Mouse (Mus musculus) intestine, embryonic 15.5 days (tissue): ENCODE results near the gene Ces1f. TPM values are rescaled to one million over a fixed set of nuclear protein-coding genes. Genes with fewer than 3 reads are reported as not detected.

Source experiments
- ATAC-seq: fragments of 200-750 bp; cut with Nextera tagmentation; 2 replicates; pipeline ENCODE4 v1.8.0; 2017; ENCODE audit warnings: moderate TSS enrichment, moderate library complexity
- H3K27ac ChIP-seq: fragments of 300-500 bp; sonication (generic); 2 replicates; pipeline ENCODE4 v1.5.1; 2015; ENCODE audit warnings: mild to moderate bottlenecking, inconsistent platforms
- H3K27me3 ChIP-seq: fragments of 300-500 bp; sonication (generic); replicated peaks from 2 replicates; pipeline ENCODE4 v1.6.1; 2015; ENCODE audit warnings: inconsistent platforms
- H3K36me3 ChIP-seq: fragments of 300-500 bp; sonication (generic); 2 replicates; pipeline ENCODE4 v1.6.1; 2015; ENCODE audit warnings: inconsistent platforms
- H3K4me1 ChIP-seq: fragments of 300-500 bp; sonication (generic); replicated peaks from 2 replicates; pipeline ENCODE4 v1.6.1; 2015; ENCODE audit warnings: inconsistent platforms
- H3K4me2 ChIP-seq: fragments of 300-500 bp; sonication (generic); replicated peaks from 2 replicates; pipeline ENCODE4 v1.6.1; 2015; ENCODE audit warnings: mild to moderate bottlenecking, inconsistent platforms
- H3K4me3 ChIP-seq: fragments of 300-500 bp; sonication (generic); replicated peaks from 2 replicates; pipeline ENCODE4 v1.5.1; 2015; ENCODE audit warnings: inconsistent platforms
- H3K9ac ChIP-seq: fragments of 300-500 bp; sonication (generic); 2 replicates; pipeline ENCODE4 v1.6.1; 2015; ENCODE audit warnings: inconsistent platforms
- H3K9me3 ChIP-seq: fragments of 300-500 bp; sonication (generic); 2 replicates; pipeline ENCODE4 v1.6.1; 2016; ENCODE audit warnings: inconsistent platforms
- WGBS: fragments of 180-500 bp; shearing (Covaris S2); methylation state at CpG from one replicate; pipeline ENCODE4 v1.1.7; 2015; 5-methylcytosine and 5-hydroxymethylcytosine counted together
- polyA plus RNA-seq: library from polyadenylated mRNA; unstranded; fragments of >200 nt; fragmentation: Nextera tagmentation; extraction: Ambion mirVana; gene quantifications from 2 replicates; pipeline ENCODE4 v1.2.1, GENCODE M21; 2015

Gene Ces1f
- 0.11 and 0.14 TPM in 2 replicates for polyA plus RNA-seq

GRCm38 (mm10) chr8:93279556-93279955 lies at the start of gene Ces1f:
Ces1f (minus strand) TSS chr8:93279747.
- H3K36me3 ChIP-seq, result no peaks in the 10 kb centered on the region
- H3K4me1 ChIP-seq, result no peaks in the 10 kb centered on the region
- ATAC-seq, result no peak
- H3K4me3 ChIP-seq, result no peak within 1 kb of the TSS
- no peak within 1 kb of the TSS for H3K4me2 ChIP-seq
- H3K27me3 ChIP-seq, result no peaks in the 10 kb centered on the region
- H3K9ac ChIP-seq, result no peak within 1 kb of the TSS
- H3K9me3 ChIP-seq, result no peaks in the 10 kb centered on the region
- WGBS, result 82% methylated on average over 1 of the region's 1 CpGs
- H3K27ac ChIP-seq, result no peak within 1 kb of the TSS

- no peak overlapping the region for H3K4me3 ChIP-seq
- no peak overlapping the region for H3K4me2 ChIP-seq
- no peak overlapping the region for H3K9ac ChIP-seq
- H3K36me3 ChIP-seq, result no peaks in the 10 kb centered on the region
- ATAC-seq, result peak; percentile 74
- no peak overlapping the region for H3K27ac ChIP-seq
- no peaks in the 10 kb centered on the region for H3K27me3 ChIP-seq
- 53% methylated on average over 2 of the region's 2 CpGs for WGBS
- H3K9me3 ChIP-seq, result no peaks in the 10 kb centered on the region
- H3K4me1 ChIP-seq, result no peaks in the 10 kb centered on the region
These were observed 45.6 kb upstream of the Ces1f start for GRCm38 (mm10) chr8:93325123-93325522.

- Histone ChIP-seq H3K4me3 (no peak overlapping the region), H3K4me1 (no peaks in the 10 kb centered on the region), H3K27ac (no peak overlapping the region), H3K9me3 (no peaks in the 10 kb centered on the region), H3K36me3 (no peaks in the 10 kb centered on the region), H3K4me2 (no peak overlapping the region), H3K27me3 (no peaks in the 10 kb centered on the region), H3K9ac (no peak overlapping the region)
- no peak for ATAC-seq
- WGBS, result 82% methylated on average over 2 of the region's 2 CpGs
These were observed 37.5 kb upstream of the Ces1f start for GRCm38 (mm10) chr8:93317031-93317430.

- Histone ChIP-seq H3K4me3 (no peak overlapping the region), H3K27me3 (no peaks in the 10 kb centered on the region), H3K9ac (no peak overlapping the region), H3K36me3 (no peaks in the 10 kb centered on the region), H3K9me3 (no peaks in the 10 kb centered on the region), H3K4me2 (no peak overlapping the region), H3K27ac (no peak overlapping the region), H3K4me1 (no peaks in the 10 kb centered on the region)
- no peak for ATAC-seq
- 85% methylated on average over 2 of the region's 2 CpGs for WGBS
These were observed 36.0 kb upstream of the Ces1f start for GRCm38 (mm10) chr8:93315557-93315956.

GRCm38 (mm10) chr8:93283896-93284295 lies 4.3 kb upstream of the Ces1f start:
- H3K9ac ChIP-seq, result no peak overlapping the region
- H3K9me3 ChIP-seq, result no peaks in the 10 kb centered on the region
- H3K4me3 ChIP-seq, result no peak overlapping the region
- H3K27me3 ChIP-seq, result no peaks in the 10 kb centered on the region
- WGBS, result 82% methylated on average over 2 of the region's 2 CpGs
- no peak for ATAC-seq
- no peaks in the 10 kb centered on the region for H3K4me1 ChIP-seq
- H3K4me2 ChIP-seq, result no peak overlapping the region
- H3K36me3 ChIP-seq, result no peaks in the 10 kb centered on the region
- H3K27ac ChIP-seq, result no peak overlapping the region

GRCm38 (mm10) chr8:93282349-93282748 lies 2.8 kb upstream of the Ces1f start:
- Histone ChIP-seq H3K4me3 (no peak overlapping the region), H3K27me3 (no peaks in the 10 kb centered on the region), H3K4me1 (no peaks in the 10 kb centered on the region), H3K9ac (no peak overlapping the region), H3K9me3 (no peaks in the 10 kb centered on the region), H3K36me3 (no peaks in the 10 kb centered on the region), H3K27ac (no peak overlapping the region), H3K4me2 (no peak overlapping the region)
- no peak for ATAC-seq
- 83% methylated on average over 3 of the region's 3 CpGs for WGBS

GRCm38 (mm10) chr8:93278176-93278805 lies 1.3 kb downstream of the Ces1f start:
- no peak overlapping the region for H3K4me3 ChIP-seq

GRCm38 (mm10) chr8:93274609-93275008 lies 4.9 kb downstream of the Ces1f start:
- Histone ChIP-seq H3K9me3 (no peaks in the 10 kb centered on the region), H3K27me3 (no peaks in the 10 kb centered on the region), H3K27ac (no peak overlapping the region), H3K9ac (no peak overlapping the region), H3K4me3 (no peak overlapping the region), H3K4me1 (no peaks in the 10 kb centered on the region), H3K36me3 (no peaks in the 10 kb centered on the region), H3K4me2 (no peak overlapping the region)
- 71% methylated on average over 4 of the region's 4 CpGs for WGBS
- no peak for ATAC-seq

More at GRCm38 (mm10) chr8:93278176-93278805, 1.3 kb downstream of the Ces1f start:
- no peak overlapping the region for H3K4me2 ChIP-seq
- no peaks in the 10 kb centered on the region for H3K4me1 ChIP-seq
- H3K27me3 ChIP-seq, result no peaks in the 10 kb centered on the region
- ATAC-seq, result no peak
- H3K9ac ChIP-seq, result no peak overlapping the region
- WGBS, result 72% methylated on average over 4 of the region's 4 CpGs
- H3K36me3 ChIP-seq, result no peaks in the 10 kb centered on the region
- H3K27ac ChIP-seq, result no peak overlapping the region
- no peaks in the 10 kb centered on the region for H3K9me3 ChIP-seq

- Histone ChIP-seq H3K4me1 (no peaks in the 10 kb centered on the region), H3K4me3 (no peak overlapping the region), H3K27me3 (no peaks in the 10 kb centered on the region), H3K4me2 (no peak overlapping the region), H3K9ac (no peak overlapping the region), H3K9me3 (no peaks in the 10 kb centered on the region), H3K27ac (no peak overlapping the region), H3K36me3 (no peaks in the 10 kb centered on the region)
- ATAC-seq, result peak; percentile 68
- WGBS, result 80% methylated on average over 3 of the region's 3 CpGs
These were observed 6.2 kb downstream of the Ces1f start for GRCm38 (mm10) chr8:93273321-93273720.

GRCm38 (mm10) chr8:93272686-93273085 lies 6.9 kb downstream of the Ces1f start:
- Histone ChIP-seq H3K27me3 (no peaks in the 10 kb centered on the region), H3K4me3 (no peak overlapping the region), H3K4me1 (no peaks in the 10 kb centered on the region), H3K9me3 (no peaks in the 10 kb centered on the region), H3K36me3 (no peaks in the 10 kb centered on the region), H3K27ac (no peak overlapping the region), H3K4me2 (no peak overlapping the region), H3K9ac (no peak overlapping the region)
- no peak for ATAC-seq
- 78% methylated on average over 4 of the region's 4 CpGs for WGBS

GRCm38 (mm10) chr8:93261436-93261835 lies 18.1 kb downstream of the Ces1f start:
- Histone ChIP-seq H3K4me2 (no peak overlapping the region), H3K4me1 (no peaks in the 10 kb centered on the region), H3K36me3 (no peaks in the 10 kb centered on the region), H3K9me3 (no peaks in the 10 kb centered on the region), H3K27me3 (no peaks in the 10 kb centered on the region), H3K4me3 (no peak overlapping the region), H3K27ac (no peak overlapping the region), H3K9ac (no peak overlapping the region)
- 38% methylated on average over 2 of the region's 2 CpGs for WGBS
- no peak for ATAC-seq

- peak; percentile 41 for ATAC-seq
- Histone ChIP-seq H3K27ac (no peak overlapping the region), H3K4me2 (no peak overlapping the region), H3K9ac (no peak overlapping the region), H3K9me3 (no peaks in the 10 kb centered on the region), H3K4me3 (no peak overlapping the region), H3K36me3 (no peaks in the 10 kb centered on the region), H3K4me1 (no peaks in the 10 kb centered on the region), H3K27me3 (no peaks in the 10 kb centered on the region)
- WGBS, result 91% methylated on average over 1 of the region's 1 CpGs
These were observed 27.1 kb downstream of the Ces1f start for GRCm38 (mm10) chr8:93252400-93252925.

GRCm38 (mm10) chr8:93246057-93246456 lies 33.5 kb downstream of the Ces1f start:
- Histone ChIP-seq H3K4me1 (no peaks in the 10 kb centered on the region), H3K27me3 (no peaks in the 10 kb centered on the region), H3K9me3 (no peaks in the 10 kb centered on the region), H3K4me3 (no peak overlapping the region), H3K36me3 (no peaks in the 10 kb centered on the region), H3K27ac (no peak overlapping the region), H3K4me2 (no peak overlapping the region), H3K9ac (no peak overlapping the region)
- ATAC-seq, result peak; percentile 80
- 69% methylated on average over 2 of the region's 2 CpGs for WGBS
